Mouse (Mus musculus) stomach, postnatal 0 days (tissue): ENCODE data around the gene Adcy2.

Experiments used
- CTCF ChIP-seq: IDR thresholded peaks from 2 replicates; pipeline ENCODE4 v1.5.1; 2016; ENCODE audit warnings: antibody characterized with exemption, low read depth, mild to moderate bottlenecking, moderate library complexity
- EP300 ChIP-seq: optimal IDR thresholded peaks from 2 replicates; pipeline ENCODE3; 2016; ENCODE audit warnings: antibody characterized with exemption

DNA sequence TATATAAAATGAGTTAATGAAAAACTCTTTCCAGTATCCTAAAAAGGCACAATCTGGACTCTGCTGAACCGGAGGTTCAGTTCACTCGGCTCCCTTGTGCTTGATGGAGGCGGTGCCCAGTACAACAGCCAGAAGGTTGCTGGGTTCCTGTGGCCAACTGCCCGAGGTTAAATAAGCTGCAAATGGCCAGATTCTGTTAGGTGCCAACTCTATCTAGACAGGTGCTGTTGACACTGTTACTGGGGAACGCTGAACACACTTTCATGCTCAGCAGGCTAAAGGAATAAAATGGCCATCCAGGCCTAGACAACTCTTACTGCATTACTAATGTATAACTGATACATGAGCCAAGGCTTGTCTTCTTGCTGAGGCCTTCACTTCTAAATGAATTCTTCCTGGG lies 7.6 kb upstream of the Adcy2 start:
- no peak for TF ChIP-seq CTCF
- TF ChIP-seq EP300: no peak
